Mouse (Mus musculus) hindbrain, embryonic 13.5 days (tissue): ENCODE results near the gene Gsto1. TPM values are rescaled to one million over a fixed set of nuclear protein-coding genes. Genes with fewer than 3 reads are reported as not detected.
"Not testable (repeated sequence)": the region's sequence is repeated elsewhere in the genome, so short reads cannot be mapped to it uniquely, and the experiment has no call there.

Source experiments
- ATAC-seq: fragments of 200-750 bp; cut with Nextera tagmentation; 2 replicates; pipeline ENCODE4 v1.8.0; 2017; ENCODE audit warnings: moderate TSS enrichment; ENCODE audit not compliant: low FRiP score
- H3K27ac ChIP-seq: fragments of 300-500 bp; sonication (generic); 2 replicates; pipeline ENCODE4 v1.5.1; 2015; ENCODE audit warnings: inconsistent platforms, mild to moderate bottlenecking, moderate library complexity
- H3K27me3 ChIP-seq: fragments of 300-500 bp; sonication (generic); 2 replicates; pipeline ENCODE4 v1.6.1; 2015; ENCODE audit warnings: mild to moderate bottlenecking, inconsistent platforms
- H3K36me3 ChIP-seq: fragments of 300-500 bp; sonication (generic); 2 replicates; pipeline ENCODE4 v1.6.1; 2015; ENCODE audit warnings: mild to moderate bottlenecking, inconsistent platforms
- H3K4me1 ChIP-seq: fragments of 300-500 bp; sonication (generic); replicated peaks from 2 replicates; pipeline ENCODE4 v1.6.1; 2015; ENCODE audit warnings: inconsistent platforms
- H3K4me2 ChIP-seq: fragments of 300-500 bp; sonication (generic); 2 replicates; pipeline ENCODE4 v1.6.1; 2015; ENCODE audit warnings: inconsistent platforms, mild to moderate bottlenecking, moderate library complexity
- H3K4me3 ChIP-seq: fragments of 300-500 bp; sonication (generic); 2 replicates; pipeline ENCODE4 v1.5.1; 2015; ENCODE audit warnings: mild to moderate bottlenecking, inconsistent platforms
- H3K9ac ChIP-seq: fragments of 300-500 bp; sonication (generic); 2 replicates; pipeline ENCODE4 v1.6.1; 2015; ENCODE audit warnings: mild to moderate bottlenecking, inconsistent platforms
- H3K9me3 ChIP-seq: fragments of 300-500 bp; sonication (generic); 2 replicates; pipeline ENCODE4 v1.6.1; 2016; ENCODE audit warnings: inconsistent platforms
- WGBS: fragments of 180-500 bp; shearing (Covaris S2); methylation state at CpG from one replicate; pipeline ENCODE4 v1.1.7; 2015; 5-methylcytosine and 5-hydroxymethylcytosine counted together
- polyA plus RNA-seq: library from polyadenylated mRNA; unstranded; fragments of >200 nt; fragmentation: Nextera tagmentation; extraction: Ambion mirVana; gene quantifications from 2 replicates; pipeline ENCODE4 v1.2.1, GENCODE M21; 2015

Gsto1 gene
- polyA plus RNA-seq, 1 experiment from 2014 or later = 117 TPM

DNA sequence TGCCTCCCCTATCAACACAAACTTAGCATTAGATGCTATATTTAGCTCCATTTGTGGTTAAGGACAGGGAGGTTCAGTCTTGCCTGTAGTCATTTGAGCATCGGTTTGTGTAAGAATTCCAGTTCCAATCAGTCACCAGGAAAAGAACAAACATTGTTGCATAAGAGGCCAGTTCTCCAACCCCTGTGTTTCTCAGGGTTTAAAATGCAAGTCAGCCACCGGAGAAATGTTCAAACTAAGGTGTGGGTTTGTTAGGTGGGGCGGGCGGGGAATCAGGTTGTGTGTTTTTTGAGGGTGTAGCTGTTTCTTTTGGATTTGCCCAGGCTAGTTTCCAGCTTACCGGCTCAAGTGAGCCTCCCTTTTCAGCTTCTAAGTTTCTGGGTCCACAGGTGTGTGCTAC is 20.2 kb upstream of the Gsto1 start:
- Histone ChIP-seq H3K27me3 (peaks cover 14% of the 10 kb centered on the region), H3K9ac (no peak overlapping the region), H3K4me3 (no peak overlapping the region), H3K27ac (no peak overlapping the region), H3K4me1 (peaks cover 2% of the 10 kb centered on the region; the same call in 1 of the 2 replicates), H3K9me3 (no peaks in the 10 kb centered on the region), H3K4me2 (no peak overlapping the region), H3K36me3 (no peaks in the 10 kb centered on the region)
- 93% methylated on average over 5 of the region's 5 CpGs for WGBS
- no peak for ATAC-seq

DNA sequence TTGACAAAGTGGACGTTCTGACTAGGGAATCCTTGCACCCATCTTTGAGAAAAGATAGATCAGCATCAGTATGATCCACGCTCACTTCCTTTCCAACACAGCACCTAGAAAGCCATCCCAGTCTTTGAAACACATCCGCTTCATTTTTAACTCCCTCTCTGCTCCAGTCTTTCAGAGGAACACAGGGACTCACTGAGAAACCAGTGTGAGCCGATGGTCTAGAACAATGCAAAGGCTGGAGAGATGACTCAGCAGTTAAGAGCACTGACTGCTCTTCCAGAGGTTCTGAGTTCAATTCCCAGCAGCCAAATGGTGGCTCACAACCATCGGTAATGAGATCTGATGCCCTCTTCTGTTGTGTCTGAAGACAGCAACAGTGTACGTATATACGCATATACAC is 19.0 kb upstream of the Gsto1 start:
- no peak overlapping the region for H3K27ac ChIP-seq
- no peak for ATAC-seq
- no peak overlapping the region for H3K4me3 ChIP-seq
- no peak overlapping the region for H3K4me2 ChIP-seq
- WGBS = 84% methylated on average over 7 of the region's 7 CpGs
- H3K27me3 ChIP-seq = peaks cover 14% of the 10 kb centered on the region
- H3K36me3 ChIP-seq = no peaks in the 10 kb centered on the region
- no peak overlapping the region for H3K9ac ChIP-seq
- H3K9me3 ChIP-seq = no peaks in the 10 kb centered on the region
- H3K4me1 ChIP-seq = peaks cover 2% of the 10 kb centered on the region; the same call in 1 of the 2 replicates

DNA sequence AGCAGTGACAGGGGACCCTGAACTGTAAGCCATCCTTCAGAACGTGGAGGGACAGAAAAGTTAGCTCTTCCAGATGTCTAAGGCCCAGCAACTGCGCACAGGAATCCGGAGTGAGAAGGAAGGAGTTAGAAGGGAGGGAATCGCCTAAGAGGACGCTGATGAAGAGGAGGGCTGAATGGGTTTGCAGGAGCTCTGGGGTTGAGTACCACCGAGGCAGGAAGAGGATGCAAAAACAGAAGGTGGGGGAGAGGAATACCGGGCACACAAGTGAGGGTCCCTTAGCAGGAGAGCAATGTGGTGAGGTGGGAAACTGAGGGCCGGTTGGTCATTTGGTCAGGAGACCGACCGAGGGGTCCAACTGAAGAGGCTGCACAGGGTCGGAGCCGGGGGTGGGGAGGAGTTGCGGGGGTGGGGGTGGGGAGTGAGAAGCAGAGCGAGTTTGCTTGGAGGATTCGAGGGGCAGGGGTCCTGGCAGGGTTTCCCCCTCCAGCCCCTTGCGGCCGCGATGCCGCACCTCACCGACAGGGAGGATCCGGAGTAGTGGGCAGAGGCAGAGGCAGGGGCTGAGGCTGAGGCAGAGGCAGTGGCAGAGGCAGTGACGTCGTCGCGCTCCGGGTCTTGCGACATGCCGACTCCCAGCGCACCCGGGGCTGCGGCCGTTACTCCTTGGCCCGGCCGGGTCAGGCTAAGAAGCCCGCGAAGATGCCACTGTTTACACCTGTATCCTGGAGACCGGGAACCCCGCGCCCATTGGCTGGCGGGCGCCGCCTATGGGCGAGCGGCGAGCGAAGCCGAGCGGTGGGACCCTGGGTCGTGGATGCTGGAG is 17.9 kb upstream of the Gsto1 start:
- Histone ChIP-seq H3K27me3 (peaks cover 14% of the 10 kb centered on the region), H3K4me1 (peaks cover 2% of the 10 kb centered on the region; the same call in 1 of the 2 replicates), H3K9ac (peak overlapping the region; percentile 63), H3K9me3 (no peaks in the 10 kb centered on the region), H3K36me3 (no peaks in the 10 kb centered on the region), H3K4me3 (peak overlapping the region; percentile 56), H3K4me2 (peak overlapping the region; percentile 81), H3K27ac (no peak overlapping the region)
- ATAC-seq = peak; percentile 96
- 2% methylated on average over 48 of the region's 49 CpGs for WGBS

DNA sequence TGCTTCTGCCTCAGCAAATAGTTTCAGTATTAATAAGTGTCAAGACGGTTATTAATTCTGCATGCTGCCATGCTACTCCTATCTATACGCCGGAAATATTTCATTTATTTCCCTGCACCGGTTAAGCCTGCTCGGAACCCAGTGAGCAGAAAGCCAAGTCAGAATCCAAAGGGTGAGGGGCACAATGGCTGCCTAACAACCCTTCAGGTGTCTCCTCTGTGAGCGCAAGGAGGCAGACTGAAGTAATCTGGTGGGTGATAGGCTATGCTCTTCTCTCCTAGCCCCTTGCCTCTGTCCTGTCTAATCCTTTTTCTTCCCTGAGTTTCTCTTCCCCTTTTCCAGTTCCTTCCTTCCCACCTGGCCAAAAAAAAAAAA is 17.3 kb upstream of the Gsto1 start:
- 0% methylated on average over 6 of the region's 6 CpGs for WGBS
- H3K9me3 ChIP-seq = no peaks in the 10 kb centered on the region
- no peak overlapping the region for H3K27ac ChIP-seq
- H3K4me1 ChIP-seq = peaks cover 2% of the 10 kb centered on the region; the same call in 1 of the 2 replicates
- peaks cover 14% of the 10 kb centered on the region for H3K27me3 ChIP-seq
- peak overlapping the region; percentile 63 for H3K9ac ChIP-seq
- ATAC-seq = peak; percentile 76; the same call in 1 of the 2 replicates
- H3K36me3 ChIP-seq = no peaks in the 10 kb centered on the region
- H3K4me2 ChIP-seq = peak overlapping the region; percentile 81
- H3K4me3 ChIP-seq = peak overlapping the region; percentile 56

DNA sequence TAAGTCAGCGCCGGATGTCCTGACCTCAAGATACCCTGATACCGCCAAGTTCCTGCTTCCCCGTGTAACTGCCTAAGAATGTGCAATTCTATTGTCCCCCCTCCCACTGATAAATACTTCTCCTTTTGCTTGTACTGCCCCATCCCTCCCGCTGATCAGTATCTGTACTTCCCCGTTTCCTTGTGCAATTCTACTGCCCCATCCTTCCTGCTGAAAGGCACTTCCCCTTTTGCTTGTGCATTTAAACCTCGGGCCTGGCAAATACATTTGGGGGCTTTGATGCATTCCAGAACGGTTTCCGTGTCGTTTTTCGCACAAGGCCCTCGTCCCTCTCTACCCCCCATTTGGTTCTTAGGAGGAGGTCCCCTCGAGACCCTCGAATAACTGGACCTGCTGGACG is 13.5 kb upstream of the Gsto1 start:
- peaks cover 14% of the 10 kb centered on the region for H3K27me3 ChIP-seq
- not testable (repeated sequence) for H3K4me1 ChIP-seq, H3K9ac ChIP-seq, H3K4me3 ChIP-seq, H3K9me3 ChIP-seq, H3K36me3 ChIP-seq, ATAC-seq, H3K27ac ChIP-seq, H3K4me2 ChIP-seq
- 86% methylated on average over 15 of the region's 15 CpGs for WGBS

DNA sequence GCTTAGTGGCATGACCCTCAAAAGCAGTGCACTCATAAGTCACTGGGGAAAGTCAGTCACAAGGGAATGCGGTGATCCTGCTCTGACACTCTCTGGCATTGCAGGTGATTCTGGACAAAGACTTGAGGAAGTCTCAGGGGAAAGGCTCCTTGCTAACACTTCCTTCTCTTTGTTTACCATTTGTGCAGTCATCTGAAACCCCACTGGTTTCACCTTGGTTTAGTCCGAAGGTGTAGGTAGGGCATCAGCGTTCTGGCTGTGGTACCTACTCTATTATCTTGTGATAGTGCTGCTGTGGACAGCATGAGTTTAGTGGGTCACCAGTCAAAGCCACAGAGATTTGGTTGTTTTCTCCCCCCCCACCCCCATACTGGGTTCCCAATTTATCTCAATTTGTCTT is 5.0 kb upstream of the Gsto1 start:
- Histone ChIP-seq H3K27me3 (no peaks in the 10 kb centered on the region), H3K9me3 (no peaks in the 10 kb centered on the region), H3K4me3 (no peak overlapping the region), H3K27ac (no peak overlapping the region), H3K4me2 (no peak overlapping the region), H3K9ac (no peak overlapping the region), H3K4me1 (peaks cover 9% of the 10 kb centered on the region), H3K36me3 (no peaks in the 10 kb centered on the region)
- WGBS = 81% methylated on average over 3 of the region's 3 CpGs
- ATAC-seq = no peak

DNA sequence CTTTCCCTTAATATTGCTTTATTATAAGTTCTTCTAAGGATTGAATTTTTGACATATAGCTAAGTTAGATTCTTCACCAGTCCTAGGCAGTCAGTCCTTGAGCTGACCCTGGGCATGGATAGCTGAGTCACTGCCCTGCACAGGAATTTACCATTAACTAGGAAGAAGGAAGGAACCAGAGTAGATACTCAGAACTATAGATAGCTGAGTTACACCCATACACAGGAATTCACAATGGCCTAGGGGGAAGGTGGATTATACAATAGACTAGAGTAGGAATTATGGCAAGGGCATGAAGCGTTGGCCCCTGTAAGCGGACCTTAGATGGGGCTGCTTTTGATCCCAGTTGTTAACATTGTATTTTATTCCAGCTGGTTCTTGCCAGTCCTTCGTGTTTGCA is 2.6 kb upstream of the Gsto1 start:
- H3K36me3 ChIP-seq, H3K4me3 ChIP-seq, H3K4me2 ChIP-seq, H3K9me3 ChIP-seq, H3K27me3 ChIP-seq, ATAC-seq, H3K27ac ChIP-seq, H3K9ac ChIP-seq: not testable (repeated sequence)
- peaks cover 19% of the 10 kb centered on the region for H3K4me1 ChIP-seq
- 89% methylated on average over 3 of the region's 3 CpGs for WGBS

DNA sequence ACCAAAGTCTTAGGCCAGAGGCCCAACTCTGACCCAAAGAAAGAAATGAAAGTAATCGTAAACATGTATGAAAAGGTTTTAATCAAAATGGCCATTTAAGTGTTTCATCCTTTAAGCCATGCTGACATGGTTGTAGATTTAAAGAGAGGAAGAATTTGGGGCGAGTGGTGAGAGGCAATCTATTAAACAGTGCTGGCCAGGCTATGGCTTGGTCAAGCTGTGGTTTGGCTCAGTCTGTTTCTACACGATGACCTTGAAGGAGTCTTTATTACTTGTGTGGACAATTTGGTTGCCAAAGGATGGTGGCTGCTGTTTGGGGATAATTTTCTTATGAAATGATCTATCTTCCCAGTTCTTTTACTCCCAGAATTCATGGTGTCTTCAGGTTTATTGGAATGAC is 1.7 kb upstream of the Gsto1 start:
- Histone ChIP-seq H3K27me3 (no peaks in the 10 kb centered on the region), H3K9me3 (no peaks in the 10 kb centered on the region), H3K36me3 (no peaks in the 10 kb centered on the region), H3K4me1 (peaks cover 20% of the 10 kb centered on the region), H3K9ac (no peak overlapping the region), H3K4me3 (no peak overlapping the region), H3K27ac (no peak overlapping the region), H3K4me2 (no peak overlapping the region)
- 82% methylated on average over 3 of the region's 3 CpGs for WGBS
- no peak for ATAC-seq

DNA sequence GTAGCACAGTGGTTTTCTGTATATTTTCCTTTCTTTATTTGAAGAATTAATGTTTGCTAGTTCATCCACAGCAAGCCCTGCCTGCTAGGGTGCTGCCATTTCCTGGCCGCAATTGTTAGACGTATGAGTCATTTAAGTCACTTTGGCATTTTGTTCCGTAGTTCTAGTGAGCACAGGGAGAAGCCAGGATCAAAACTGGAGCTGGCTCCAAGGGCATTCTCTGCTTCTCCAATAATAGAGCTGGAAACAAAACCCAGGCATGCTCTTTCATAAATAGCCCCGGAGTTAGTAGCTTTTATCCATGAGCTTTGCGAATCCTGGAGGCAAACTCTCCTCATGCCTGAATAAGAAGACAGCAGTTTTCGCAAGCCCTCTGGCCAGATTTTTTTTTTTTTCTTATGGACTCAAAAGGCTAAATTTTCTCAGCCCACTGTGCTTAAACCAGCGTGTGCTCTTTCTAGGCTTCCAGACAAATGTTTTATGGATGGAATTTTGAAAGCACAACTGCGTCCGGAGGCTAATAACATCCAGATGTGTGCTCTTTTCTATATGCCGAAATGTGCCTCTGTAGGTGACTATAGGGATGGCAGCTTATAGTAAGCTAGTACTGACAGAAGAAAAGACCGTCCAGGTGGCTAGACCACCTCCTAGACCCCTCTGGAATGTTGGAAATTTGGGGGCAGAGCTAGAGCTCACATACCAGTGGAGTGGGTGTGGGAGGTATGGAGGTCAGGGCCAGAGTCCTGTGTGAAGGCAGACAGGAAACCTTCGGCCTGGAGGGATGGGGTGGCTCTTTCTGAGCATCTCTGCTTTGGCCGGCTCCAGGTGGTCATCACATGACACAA is 597 bp upstream of the Gsto1 start:
- WGBS = 26% methylated on average over 13 of the region's 13 CpGs
- no peaks in the 10 kb centered on the region for H3K9me3 ChIP-seq
- peak overlapping the region; percentile 64 for H3K27ac ChIP-seq
- peak overlapping the region; percentile 73 for H3K4me3 ChIP-seq
- peaks cover 29% of the 10 kb centered on the region for H3K4me1 ChIP-seq
- peak; percentile 86 for ATAC-seq
- peak overlapping the region; percentile 95 for H3K4me2 ChIP-seq
- no peaks in the 10 kb centered on the region for H3K27me3 ChIP-seq
- peak overlapping the region; percentile 84 for H3K9ac ChIP-seq
- H3K36me3 ChIP-seq = 0 out of 2 replicates have a peak, but pooled peaks cover 6% of the 10 kb centered on the region

DNA sequence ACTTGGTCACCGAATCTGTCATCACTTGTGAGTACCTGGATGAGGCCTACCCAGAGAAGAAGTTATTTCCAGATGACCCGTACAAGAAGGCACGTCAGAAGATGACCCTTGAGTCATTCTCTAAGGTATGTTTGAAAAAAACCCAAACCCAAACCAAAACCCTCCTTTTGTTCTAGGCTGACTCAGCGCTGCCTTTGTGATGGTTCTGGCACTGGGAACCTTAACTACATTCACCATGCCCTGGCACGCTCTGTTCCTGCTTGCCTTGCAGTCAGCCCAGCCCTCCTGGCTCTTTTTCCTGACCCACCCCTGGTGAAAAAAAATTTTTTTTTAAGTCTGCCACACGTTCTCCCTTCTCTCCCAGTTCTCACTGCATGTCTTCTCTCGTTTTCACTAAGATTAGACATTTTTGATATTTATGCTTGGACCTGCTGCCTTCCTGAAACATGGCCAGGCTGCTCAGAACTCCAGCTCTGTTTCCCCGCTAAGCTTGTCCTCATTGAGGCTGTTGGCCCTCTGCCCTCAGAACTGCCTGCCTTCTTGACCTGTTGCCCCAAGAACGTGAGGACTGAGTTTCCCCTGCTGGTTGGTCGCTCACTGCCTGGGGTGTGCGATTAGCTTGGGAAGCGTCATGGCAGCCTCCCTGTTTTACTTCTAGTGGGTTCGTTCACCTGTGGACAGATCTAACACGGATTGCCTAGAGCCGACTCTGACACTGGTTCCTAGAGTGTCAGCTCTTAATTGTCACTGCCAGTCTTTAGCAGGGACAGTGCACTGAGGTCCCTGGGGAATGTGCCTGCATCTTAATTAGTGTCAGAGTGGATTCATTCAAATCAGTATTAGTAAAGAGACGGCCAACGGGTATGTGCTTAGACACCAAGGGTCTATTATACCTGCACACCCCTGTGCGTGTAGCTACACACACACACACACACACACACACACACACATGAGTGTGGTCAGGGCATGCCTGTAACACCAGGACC is 3.5 kb downstream of the Gsto1 start:
- no peak overlapping the region for H3K4me3 ChIP-seq
- 72% methylated on average over 18 of the region's 18 CpGs for WGBS
- H3K9ac ChIP-seq = 0 out of 2 replicates have a peak overlapping the region, but pooled peaks have one; percentile 4
- H3K36me3 ChIP-seq = peaks cover 25% of the 10 kb centered on the region
- no peak overlapping the region for H3K4me2 ChIP-seq
- no peak overlapping the region for H3K27ac ChIP-seq
- no peaks in the 10 kb centered on the region for H3K9me3 ChIP-seq
- peaks cover 29% of the 10 kb centered on the region for H3K4me1 ChIP-seq
- no peak for ATAC-seq
- H3K27me3 ChIP-seq = no peaks in the 10 kb centered on the region

DNA sequence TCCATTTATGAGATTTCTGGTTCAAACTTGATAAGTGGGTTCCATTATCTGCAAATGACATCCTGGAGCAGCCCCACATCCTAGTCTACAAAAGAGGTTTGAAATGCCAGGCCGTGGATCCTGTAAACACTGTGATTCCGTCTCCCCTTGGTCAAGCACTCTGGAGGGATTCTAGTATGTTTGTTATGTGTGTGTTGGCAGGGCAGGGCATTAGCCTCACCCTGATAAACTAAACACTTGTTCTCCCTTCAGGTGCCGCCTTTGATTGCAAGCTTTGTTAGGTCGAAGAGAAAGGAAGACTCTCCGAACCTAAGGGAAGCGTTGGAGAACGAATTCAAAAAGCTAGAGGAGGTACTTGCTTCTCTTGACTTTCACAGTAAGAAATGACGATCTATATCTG is 4.4 kb downstream of the Gsto1 start:
- ATAC-seq = no peak
- Histone ChIP-seq H3K9me3 (no peaks in the 10 kb centered on the region), H3K9ac (no peak overlapping the region), H3K36me3 (peaks cover 26% of the 10 kb centered on the region), H3K27me3 (no peaks in the 10 kb centered on the region), H3K27ac (no peak overlapping the region), H3K4me1 (peaks cover 24% of the 10 kb centered on the region), H3K4me3 (no peak overlapping the region), H3K4me2 (no peak overlapping the region)
- WGBS = 94% methylated on average over 8 of the region's 8 CpGs
